Mouse (Mus musculus): Measurements from ENCODE around the gene Ei24.
A peak's percentile ranks its signal among the peaks of the same experiment; 100 is the strongest.

Ei24 gene

DNA sequence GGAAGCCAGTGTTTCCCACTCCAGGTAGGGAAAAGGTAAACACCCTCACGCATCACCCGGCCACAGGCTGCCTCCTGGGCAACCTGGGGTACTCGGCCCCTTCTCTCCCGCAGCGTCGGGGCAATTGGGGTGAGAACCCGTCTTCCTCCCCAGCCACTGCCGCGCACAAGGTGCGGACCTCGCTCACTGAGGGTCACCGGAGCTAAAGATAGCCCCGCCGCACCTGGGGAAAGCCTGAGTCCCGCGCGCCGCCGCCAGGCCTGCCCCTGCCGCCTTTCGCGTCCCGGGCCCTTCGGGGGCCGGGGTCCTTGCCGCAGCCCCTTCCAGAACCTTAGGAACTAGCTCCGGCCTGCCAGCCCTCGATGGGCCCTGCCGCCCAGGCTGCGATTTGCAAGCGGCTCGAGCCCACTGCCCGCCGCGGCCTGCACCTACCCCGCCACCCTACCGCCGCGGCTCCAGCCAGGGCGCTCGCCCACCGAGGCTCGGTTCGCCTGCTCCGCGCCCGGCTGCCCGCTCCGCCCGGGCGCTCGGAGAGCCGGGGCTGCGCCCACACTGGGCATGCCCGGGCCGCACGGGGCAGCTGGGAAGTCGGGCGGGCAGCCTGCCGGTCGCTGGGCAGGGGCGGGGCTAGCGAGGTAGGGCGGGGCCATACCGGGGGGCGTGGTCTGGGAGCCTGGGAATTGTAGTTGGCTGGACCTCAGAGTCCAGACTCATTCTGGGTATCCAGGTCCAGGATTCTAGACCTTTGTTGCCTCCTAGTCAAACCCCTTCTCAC lies at the start of gene Ei24:
Ei24 (minus strand) TSS at position 613 of the 775 bp plus-strand sequence.
- DNase-seq (ENCODE audit: extremely low read depth, low read depth, low spot score) = no peak

DNA sequence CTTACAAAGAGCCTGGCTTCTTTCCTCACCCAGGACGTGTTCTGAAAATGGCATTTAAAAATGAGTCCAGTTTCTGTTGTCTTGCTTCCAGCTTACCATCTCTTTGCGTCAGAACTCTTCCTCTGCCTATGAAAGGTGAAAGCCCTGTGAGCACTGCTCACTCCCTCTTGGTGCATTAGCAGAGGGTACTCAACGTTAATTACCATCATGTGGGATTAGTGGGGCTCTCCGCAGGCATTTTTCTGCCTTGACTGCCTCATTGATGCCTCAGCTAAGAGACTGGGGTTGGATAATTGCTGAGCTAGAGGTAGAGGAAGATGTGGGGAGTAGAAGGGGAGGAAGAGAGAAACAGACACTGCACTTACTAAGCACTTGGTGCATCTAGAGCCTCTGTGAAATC lies 49.2 kb upstream of the Ei24 start:
- DNase-seq (ENCODE audit: extremely low read depth, low read depth, low spot score) = no peak

DNA sequence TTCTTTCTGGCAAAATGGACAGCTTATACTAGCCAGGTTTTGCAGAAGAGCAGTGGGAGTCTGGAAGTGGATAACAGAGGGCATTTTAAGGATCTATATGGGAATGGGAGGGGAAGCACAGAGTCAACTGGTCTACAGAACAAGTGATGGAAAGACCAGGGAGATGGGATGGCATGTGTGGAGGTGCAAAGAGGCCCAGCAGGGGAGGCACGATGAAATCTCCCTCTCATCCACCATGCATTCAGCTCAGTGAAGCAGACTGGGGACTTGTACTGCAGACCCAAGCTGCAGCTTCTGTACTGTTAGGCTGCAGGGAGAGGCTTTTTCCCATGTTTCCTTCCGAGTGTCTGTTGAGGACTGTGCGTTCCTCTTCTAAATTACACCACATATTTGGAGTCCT lies 36.7 kb upstream of the Ei24 start:
- no peak for DNase-seq (ENCODE audit: extremely low read depth, low read depth, low spot score)

DNA sequence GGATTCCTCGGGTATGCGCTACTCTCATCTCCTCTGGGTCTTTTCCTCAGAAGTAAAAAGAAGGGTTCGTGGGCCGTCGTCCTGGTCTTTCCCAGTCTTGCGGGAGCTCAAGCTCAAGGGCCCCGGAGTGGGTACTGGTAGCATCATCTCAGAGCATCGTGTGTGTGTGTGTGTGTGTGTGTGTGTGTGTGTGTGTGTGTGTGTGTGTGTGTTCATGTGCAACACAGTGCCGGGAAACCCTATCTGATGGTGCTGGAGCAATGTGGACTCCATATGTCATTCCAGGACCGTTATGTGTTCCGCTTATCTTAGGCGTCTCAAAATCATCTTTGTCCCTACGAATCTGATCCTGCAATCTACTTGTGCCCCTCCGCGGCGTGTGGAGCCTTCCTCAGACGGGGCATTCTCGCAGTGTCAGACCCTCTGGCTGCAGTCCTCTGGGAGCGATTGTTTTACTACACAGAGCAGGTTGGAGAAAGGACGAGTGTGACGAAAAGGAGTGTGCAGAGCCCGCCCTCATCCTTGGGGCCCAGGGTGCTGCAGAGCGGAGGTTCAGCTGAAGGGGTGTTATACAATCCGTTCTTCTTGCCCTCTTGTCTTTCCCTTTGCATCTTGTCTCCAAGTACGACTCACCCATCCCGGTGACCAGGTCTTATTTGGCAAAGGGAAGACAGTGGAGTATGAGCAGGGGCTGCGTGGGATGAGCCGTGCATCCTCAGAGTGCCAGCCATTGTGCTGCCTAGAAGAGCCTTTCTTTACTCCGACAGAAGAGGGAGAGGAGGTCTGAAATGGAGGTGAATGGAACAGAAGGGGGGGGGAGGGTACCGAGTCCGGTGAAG lies 36.1 kb upstream of the Ei24 start:
- no peak for DNase-seq (ENCODE audit: extremely low read depth, low read depth, low spot score)

DNA sequence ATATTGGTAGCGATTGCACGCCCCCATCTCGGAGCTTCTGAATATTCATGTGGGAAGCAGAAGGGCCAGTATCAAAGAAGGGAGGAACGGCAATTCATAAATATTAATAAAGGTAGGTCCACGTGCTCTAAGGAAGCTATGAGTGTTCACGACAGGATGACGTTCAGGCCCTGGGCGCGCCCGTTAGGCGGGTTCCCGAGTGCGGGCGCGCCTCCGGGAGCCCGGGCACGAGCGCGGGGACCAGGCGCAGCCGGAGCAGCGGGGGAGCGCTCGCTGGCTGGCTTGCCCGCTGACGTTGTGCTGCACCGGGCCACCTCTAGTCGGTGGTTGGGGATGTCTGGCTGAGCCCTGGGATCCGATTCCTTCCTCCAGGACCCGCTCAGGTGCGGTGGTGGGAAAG lies 35.3 kb upstream of the Ei24 start:
- no peak for DNase-seq (ENCODE audit: extremely low read depth, low read depth, low spot score)

DNA sequence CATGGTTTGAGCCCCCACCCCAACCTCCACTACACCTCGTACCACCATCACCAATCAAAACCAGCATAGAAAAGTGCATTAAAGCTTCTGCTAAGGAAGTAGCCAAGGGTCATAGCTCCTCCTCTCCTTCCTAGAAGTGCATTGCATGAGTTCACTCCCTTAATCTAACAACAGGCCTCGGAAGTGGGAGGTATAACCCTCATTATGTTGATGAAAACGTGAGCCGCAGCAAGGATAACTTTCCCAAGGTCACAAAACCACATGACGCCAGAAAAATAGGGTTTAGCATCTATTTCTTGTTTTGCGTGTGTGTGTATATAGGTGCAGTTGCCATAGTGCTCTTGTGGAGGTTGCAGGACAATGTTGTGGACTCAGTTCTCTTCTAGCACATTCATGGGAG lies 34.2 kb upstream of the Ei24 start:
- no peak for DNase-seq (ENCODE audit: extremely low read depth, low read depth, low spot score)

DNA sequence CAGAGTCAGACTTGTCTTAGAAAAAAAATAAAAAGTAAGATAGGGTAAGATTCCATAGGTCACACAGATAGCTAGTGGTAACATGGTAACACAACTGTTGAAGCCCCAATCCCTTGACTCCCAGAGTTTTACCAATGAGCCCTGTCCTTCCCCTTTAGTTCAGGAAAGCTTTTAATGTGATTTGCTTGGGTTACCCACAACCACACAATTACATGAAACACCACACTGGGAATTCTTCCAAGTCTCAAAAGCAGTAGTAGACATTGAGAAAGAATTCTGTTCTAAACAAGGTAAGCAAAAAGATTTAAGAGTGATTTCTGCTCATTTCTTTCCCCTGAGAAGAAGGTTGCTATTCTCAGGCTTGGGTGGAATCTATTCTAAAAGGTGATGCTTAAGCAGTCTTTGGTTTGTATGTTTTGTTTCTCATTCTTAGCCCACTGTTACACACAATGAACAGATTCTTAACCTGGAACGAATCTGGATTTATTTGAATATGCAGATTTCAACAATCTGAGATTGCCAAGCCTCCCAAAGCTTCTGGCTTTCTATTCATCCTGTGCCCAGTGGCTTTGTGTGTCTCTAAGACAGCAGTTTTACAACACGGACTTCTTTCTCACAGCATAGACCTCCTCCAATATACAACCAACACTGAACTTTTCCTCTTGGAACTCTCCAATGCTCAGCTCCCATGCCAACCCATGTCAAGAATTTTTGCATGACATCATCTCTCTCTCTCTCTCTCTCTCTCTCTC lies 29.6 kb upstream of the Ei24 start:
- DNase-seq (ENCODE audit: extremely low read depth, low read depth, low spot score) = no peak

DNA sequence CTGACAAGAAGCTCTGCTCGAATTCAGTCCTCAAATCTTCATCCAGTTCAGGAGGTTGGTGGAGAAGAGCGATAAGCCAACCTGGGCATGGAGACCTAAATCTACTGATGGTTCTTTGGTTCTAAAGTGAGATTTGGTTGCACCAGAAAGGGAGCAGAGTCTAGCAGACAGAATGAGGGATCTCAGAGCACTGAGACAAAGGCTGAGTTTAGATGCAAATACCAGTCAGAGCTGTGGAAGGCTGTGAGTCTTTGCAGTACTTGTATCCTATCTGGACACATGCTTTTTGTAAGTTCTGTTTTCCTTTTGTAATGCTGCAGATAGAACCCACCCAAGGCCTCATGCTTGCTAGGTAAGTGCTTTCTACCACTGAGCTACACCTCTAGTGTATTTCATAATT lies 24.8 kb upstream of the Ei24 start:
- no peak for DNase-seq (ENCODE audit: extremely low read depth, low read depth, low spot score)

DNA sequence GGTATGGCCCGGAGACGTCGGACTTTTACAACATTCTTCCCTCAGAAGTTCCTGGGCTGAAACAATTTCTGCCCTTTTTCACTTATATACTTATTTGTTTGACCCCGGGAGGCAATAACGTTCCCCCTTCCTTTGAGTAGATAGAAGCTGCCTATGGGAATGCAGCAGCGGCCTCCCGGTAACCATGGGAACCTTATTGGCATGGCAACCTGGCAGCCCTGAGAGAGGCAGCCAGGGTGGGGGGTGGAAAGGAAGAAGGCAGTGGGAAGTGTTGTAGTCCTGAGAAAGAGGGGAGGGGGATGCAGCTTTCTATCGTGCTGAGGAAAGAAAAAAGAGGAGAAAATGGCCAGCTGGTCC lies 24.4 kb upstream of the Ei24 start, which contains the start of gene Fez1:
Fez1 (plus strand) TSS at position 221 of the 357 bp plus-strand sequence.
- no peak for DNase-seq (ENCODE audit: extremely low read depth, low read depth, low spot score)

DNA sequence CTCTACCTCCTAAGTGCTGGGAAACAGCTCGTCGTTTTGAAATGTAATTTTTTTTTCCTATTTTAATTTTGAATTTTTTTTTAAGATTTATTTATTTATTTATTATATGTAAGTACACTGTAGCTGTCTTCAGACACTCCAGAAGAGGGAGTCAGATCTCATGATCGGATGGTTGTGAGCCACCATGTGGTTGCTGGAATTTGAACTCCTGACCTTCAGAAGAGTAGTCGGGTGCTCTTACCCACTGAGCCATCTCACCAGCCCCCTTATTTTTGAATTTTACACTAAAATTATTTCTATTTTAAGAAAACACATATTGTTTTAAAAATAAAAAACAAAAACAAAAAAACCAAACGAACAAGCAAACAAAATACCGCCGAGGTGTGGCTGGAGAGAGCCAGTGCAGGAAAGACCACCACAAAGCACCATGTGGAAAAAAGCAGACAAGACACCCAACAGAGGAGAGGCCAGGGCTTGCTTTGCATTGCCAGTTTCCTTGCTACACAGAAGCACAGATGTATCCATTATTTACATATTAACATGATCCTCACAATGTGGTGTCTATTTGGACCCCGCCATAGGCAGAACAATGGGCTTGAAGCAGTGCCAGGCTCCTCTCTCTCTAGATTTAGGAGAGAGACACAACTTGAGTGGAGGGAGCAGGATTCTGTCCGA lies 23.9 kb upstream of the Ei24 start:
- no peak for DNase-seq (ENCODE audit: extremely low read depth, low read depth, low spot score)

DNA sequence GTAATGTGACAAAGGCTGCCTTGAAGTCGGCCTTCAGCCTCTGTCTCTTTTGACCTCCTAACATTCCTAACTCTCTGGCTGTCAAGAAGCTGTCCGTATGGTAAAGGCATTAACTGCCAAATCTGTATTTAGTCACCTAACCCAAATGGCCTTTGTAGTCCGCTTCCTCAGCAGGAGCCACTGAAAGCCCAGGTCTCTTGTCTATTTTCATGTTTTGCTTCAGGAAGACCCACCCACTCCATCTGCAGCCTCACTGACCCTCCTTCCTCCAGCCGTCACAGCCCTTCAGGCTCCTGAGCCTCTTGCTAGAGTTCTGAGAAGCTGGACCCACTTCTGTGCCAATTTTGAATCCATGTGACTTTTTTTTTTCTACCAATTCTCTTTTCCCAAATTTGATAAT lies 21.7 kb upstream of the Ei24 start:
- no peak for DNase-seq (ENCODE audit: extremely low read depth, low read depth, low spot score)

DNA sequence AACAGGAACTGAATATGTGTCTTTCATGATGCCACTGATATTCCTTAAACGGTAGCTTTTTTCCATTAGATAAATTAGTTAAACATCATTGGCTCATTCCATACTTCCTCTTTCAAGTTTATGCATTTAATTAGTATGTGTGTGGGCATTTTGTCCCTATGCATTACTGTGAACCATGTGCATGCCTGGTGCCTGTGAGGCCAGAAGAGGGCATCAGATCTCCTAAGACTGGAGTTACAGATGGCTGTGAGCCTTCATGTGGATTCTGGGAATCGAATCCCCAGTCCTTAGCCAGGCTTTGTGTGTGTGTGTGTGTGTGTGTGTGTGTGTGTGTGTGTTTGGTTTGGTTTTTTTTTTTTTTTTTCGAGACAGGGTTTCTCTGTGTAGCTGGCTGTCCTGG lies 17.3 kb upstream of the Ei24 start:
- DNase-seq (ENCODE audit: extremely low read depth, low read depth, low spot score) = no peak

DNA sequence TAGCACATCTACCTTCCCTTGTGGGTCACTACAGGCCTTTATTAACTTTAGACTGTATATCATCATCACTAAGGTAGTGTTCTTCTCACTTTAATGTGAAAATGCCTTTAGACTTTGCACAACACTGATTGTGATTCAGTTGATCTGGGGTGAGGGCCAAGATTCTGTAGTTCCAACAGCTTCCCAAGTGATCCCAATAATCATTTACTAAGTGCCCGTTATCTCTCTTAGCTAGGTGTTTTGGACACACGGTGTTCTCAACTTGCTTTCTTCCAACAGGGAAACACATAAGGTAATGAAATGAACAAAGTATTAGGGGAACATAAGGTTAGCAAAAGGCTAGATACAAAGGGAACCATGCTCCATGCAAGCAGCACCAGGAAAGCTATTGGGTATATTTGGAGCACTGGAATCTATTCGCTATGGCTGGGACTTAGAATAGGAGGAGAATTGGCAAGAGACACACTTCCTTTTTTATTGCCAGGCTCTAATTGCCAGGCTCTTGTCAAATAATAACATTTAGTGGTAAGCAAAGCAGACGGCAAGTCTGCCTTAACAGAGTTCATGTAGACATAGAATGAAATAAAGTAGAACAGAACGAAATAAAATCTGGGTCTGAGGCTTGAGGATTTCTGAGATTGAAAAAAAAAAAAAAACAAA lies 11.1 kb upstream of the Ei24 start:
- DNase-seq (ENCODE audit: extremely low read depth, low read depth, low spot score) = no peak

DNA sequence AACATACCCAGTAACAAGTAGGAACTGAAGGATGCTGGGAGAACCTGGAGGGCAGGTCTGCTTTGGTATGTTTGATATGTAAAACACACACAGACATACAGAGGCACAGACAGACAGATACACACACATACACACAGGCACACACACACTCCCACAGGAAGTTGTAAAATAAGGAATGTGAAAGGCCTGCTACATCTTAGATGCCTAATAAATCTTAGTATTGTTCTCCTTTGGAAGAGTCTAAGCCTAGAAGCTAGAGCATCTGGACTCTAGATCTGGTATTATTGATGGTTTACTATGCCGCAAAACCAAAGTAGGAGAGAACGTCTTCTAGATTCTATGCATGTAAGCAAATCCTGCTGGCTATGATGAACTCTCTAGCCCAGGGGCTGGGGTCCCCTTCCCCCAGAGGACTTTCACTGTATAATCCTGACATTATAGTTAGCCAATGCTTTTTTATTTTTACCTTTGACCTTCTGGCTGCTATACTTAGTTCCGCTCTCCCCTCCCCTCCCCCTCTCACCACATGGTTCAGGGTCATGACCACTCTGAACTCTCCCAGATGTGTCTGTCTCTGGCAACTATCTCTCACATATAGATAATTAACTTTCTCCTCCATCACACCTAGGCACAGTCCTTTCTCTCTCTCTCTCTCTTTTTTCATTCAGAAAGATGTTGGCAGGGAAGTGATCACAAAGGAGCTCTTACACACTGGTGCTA lies 8.2 kb upstream of the Ei24 start:
- DNase-seq (ENCODE audit: extremely low read depth, low read depth, low spot score) = no peak

DNA sequence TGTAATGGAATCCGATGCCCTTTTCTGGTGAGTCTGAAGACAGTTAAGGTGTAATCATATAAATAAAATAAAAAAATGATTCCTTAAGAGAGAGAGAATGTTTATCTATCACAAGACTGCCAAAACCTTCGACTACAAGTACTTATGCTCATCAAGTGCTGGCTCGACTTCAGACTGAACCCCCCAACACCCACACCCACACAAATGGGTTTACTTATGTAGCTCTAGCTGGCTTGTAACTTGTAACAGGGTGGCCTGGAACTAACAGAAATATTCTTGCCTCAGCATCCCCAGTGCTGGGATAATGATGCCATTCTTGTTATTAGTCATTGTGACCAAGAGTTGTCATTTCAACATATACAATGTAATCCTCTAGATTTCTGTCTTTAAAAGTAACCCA lies 6.7 kb upstream of the Ei24 start:
- no peak for DNase-seq (ENCODE audit: extremely low read depth, low read depth, low spot score)

DNA sequence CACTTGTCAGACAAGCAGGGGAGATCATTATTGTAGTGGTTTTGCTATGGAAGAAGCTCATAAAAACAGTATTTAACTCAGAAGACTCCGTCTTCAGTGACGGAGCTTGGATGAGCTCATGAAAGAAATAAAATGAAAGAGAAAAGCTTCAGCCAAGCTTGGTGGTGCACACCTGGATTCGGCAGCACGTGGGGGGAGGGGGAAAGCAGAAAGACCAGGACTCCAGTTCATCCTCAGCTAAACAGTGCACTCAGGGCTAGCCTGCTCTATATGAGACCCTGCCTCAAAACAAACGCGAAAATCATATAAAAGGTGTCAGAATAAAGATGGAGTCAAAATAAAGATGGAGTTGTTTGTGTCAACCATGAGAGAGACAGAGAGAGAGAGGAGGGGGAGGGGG lies 6.2 kb upstream of the Ei24 start:
- no peak for DNase-seq (ENCODE audit: extremely low read depth, low read depth, low spot score)

DNA sequence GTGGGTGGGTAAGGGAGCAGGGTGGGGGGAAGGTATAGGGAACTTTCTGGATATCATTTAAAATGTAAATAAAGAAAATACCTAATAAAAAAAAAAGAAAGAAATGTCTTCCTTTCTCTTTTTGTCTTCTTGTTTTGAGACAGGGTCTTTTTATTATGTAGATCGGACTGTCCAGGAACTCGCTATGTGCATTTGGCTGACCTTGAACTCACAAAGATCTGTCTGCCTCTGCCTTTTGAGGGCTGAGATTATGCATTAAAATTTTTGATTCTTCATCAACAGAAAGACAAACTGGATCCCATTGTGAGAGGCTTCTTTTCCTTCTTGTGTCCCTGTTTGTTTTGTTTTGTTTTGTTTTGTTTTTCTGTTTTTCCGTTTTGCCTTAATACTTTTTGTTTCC lies 5.8 kb upstream of the Ei24 start:
- no peak for DNase-seq (ENCODE audit: extremely low read depth, low read depth, low spot score)

DNA sequence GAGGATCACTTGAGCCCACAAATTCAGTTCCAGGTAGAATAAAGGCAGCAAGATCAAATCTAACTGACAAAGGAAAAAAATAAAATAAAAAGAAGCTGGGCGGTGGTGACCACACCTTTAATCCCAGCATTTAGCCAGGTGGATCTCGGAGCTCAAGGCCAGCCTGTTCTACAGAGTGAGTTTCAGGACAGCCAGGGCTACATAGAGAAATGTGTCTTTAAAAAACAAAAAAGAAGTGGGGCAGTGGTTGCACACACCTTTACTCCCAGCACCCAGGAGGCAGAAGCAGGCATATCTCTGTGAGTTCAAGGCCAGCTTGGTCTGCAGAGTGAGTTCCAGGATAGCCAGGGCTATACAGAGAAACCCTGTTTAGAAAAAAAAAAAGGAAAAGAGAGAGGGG lies 4.8 kb upstream of the Ei24 start:
- no peak for DNase-seq (ENCODE audit: extremely low read depth, low read depth, low spot score)

DNA sequence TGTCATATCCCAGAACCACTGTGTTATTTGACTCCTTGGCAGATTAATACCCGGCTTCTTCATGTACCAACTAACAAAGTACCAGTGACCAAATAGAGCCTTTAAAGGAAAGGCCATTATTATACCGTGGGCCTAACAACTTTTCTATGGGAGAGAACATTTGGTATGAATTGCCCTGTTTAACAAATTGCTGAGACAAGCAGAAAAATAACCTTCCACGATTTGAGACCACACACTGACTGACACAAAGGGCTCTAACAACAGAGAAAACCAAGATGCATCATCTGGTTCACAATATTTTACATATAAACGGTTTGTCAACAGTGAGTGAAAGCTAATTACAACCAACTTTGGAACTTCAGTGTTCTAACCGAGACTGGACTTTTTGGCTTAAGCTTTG lies 969 bp downstream of the Ei24 start:
- no peak for DNase-seq (ENCODE audit: extremely low read depth, low read depth, low spot score)

DNA sequence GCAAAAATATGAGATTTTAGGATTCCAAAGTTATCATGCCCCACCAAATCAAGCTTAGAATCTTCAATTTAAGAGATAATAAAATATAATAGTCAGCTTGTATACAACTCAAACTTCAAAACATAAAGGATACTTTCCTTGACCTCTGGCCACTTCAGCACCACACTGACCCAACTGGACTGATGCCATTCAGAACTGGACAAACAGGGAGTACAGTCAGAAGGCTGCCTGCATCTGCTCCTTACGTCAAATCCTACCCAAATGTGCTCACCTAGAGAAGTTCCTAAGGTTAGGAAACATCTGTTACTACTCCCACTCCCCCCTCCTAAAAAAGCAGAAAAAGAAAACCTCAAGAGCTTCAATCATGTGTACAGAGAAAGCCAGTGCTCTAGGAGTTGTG lies 1.6 kb downstream of the Ei24 start:
- peak; percentile 28 for DNase-seq (ENCODE audit: extremely low read depth, low read depth, low spot score)

Data from fat pad, adult 2 months (tissue).